Mouse (Mus musculus) ES-Bruce4 (cell line): Measurements from ENCODE around the gene Chfr.
A peak's percentile ranks its signal among the peaks of the same experiment; 100 is the strongest.

Source experiments
- CTCF ChIP-seq: IDR thresholded peaks from one replicate; pipeline ENCODE4 v1.8.1; 2011; ENCODE audit warnings: low read depth, low read length
- EP300 ChIP-seq: IDR thresholded peaks from 2 replicates; pipeline ENCODE4 v1.6.1; 2011; ENCODE audit warnings: low read depth, low read length; ENCODE audit not compliant: insufficient read depth
- POLR2A ChIP-seq: IDR thresholded peaks from one replicate; pipeline ENCODE4 v1.8.1; 2011; ENCODE audit warnings: low read length; ENCODE audit not compliant: insufficient read depth

DNA sequence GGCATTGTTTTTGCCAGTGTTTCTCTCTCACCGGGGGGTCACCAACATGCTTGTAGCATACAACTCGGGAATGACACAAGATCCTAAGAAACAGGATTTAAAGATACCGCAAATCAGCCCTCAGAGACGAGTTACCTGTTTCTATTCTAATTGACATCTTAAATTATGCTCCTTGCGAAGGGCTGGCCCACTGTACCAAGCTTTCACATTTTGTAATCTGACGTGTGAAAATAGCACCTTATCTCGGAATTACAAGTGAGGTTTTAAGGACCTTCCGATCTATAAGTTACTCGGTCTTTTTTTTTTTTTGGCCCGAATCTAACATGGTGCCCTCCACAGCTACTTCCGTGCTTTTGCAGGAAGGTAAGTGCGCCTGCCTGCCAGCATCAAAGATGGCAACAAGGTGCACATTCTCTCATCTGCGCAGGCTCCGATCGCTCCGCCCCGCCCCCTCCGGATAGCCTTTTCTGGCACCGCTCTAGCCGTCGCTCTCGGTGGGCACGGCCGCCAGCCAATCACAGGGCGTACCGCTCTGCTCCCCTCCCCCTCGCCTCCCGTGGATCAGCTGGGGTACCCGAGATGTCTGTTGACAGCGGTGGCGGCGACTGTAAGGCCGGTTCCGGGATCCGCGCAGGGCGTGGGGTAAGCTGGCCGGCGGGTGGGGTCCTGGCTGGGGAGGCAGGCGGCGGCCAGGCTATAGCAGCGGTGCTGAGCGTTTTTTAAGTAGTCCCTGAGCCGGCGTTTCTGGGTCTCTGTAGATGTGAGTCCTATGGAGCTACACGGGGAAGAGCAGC is at the start of gene Chfr:
- TF ChIP-seq CTCF (no peak), POLR2A (peak; percentile 18), EP300 (peak; percentile 63; the same call in 1 of the 2 replicates)
